Mouse (Mus musculus) frontal cortex, adult (tissue): ENCODE measurements around the gene Rpl11.
"Not testable (repeated sequence)": the region's sequence is repeated elsewhere in the genome, so short reads cannot be mapped to it uniquely, and the experiment has no call there.

Source experiments
- ATAC-seq: cut with Nextera tagmentation; 2 replicates; pipeline ENCODE4 v1.9.2; 2017; ENCODE audit warnings: mild to moderate bottlenecking, moderate library complexity, mixed read lengths; ENCODE audit not compliant: low TSS enrichment

Rpl11 gene

GRCm38 (mm10) chr4:136070592-136070991 is 17.4 kb upstream of the Rpl11 start:
- no peak for ATAC-seq

- ATAC-seq = peak; percentile 92
These were observed 16.7 kb upstream of the Rpl11 start for GRCm38 (mm10) chr4:136069954-136070353.

- no peak for ATAC-seq
These were observed 16.1 kb upstream of the Rpl11 start for GRCm38 (mm10) chr4:136069313-136069712.

GRCm38 (mm10) chr4:136063143-136063542 is 9.9 kb upstream of the Rpl11 start:
- no peak for ATAC-seq

GRCm38 (mm10) chr4:136059800-136060488 is 6.7 kb upstream of the Rpl11 start:
- ATAC-seq = not testable (repeated sequence)

DNA sequence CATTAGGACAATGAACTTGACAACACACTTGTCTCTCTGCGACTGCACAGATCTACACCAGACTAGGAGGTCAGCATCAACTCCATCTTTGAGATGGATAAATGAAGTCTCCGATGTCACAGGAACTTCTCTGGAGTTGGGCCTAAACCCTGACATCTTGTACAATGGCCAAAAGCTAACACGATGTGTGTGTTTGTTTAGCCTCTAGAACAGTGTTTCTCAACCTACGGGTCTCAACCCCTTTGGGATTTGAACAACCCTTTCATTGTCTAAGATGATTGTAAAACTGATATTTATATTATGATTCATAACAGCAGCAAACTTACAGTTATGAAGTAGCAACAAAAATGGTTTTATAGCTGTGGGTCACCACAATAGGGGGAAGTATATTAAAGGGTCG is 4.7 kb upstream of the Rpl11 start:
- ATAC-seq = no peak

- no peak for ATAC-seq
These were observed 2.8 kb upstream of the Rpl11 start for GRCm38 (mm10) chr4:136056030-136056429.

- ATAC-seq = no peak
These were observed 615 bp upstream of the Rpl11 start for GRCm38 (mm10) chr4:136053843-136054242.

GRCm38 (mm10) chr4:136052534-136053246 is 538 bp downstream of the Rpl11 start:
- peak; percentile 70 for ATAC-seq

DNA sequence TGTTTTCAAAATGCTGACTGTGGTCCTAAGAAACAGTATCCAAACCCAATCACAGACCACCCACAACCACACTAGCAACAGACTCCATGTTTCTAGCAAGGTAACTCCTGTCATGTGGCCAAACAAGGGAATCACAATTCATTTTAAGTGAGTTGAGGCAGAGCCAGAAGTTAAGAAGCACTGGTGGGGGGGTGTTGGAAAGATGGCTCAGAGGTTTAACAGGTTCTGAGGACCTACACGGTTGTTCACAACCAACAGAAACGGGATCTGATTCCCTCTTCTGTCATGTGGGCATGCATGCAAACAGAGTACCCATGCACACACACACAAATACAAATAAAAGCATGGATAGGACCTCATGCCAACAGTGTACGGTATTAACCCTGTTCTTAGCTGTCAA is 1.2 kb downstream of the Rpl11 start:
- no peak for ATAC-seq

- no peak for ATAC-seq
These were observed 3.0 kb downstream of the Rpl11 start for GRCm38 (mm10) chr4:136050226-136050625.

- no peak for ATAC-seq
These were observed 4.8 kb downstream of the Rpl11 start for GRCm38 (mm10) chr4:136048291-136049032.

- no peak for ATAC-seq
These were observed 5.6 kb downstream of the Rpl11 start for GRCm38 (mm10) chr4:136047626-136048025.

- no peak for ATAC-seq
These were observed 6.3 kb downstream of the Rpl11 start for GRCm38 (mm10) chr4:136046888-136047287.

DNA sequence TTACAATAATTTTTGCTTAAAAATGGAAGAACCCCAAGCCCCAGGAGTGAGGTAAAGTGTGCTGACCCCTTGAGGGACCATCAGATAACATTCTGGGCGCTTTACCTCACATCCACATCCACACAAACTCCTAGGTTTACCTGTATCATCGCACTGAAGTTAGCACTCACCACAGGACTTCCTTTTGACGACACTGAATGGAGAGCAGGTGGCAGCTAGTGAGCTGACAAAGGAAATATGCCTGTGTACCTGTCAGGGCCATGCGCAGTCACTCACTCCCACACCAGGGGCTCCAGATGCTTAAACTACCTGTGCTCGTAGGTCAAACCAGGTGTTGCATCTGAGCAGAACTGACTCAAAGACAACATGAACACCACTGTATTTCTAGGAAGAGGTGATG is 8.1 kb downstream of the Rpl11 start:
- no peak for ATAC-seq

DNA sequence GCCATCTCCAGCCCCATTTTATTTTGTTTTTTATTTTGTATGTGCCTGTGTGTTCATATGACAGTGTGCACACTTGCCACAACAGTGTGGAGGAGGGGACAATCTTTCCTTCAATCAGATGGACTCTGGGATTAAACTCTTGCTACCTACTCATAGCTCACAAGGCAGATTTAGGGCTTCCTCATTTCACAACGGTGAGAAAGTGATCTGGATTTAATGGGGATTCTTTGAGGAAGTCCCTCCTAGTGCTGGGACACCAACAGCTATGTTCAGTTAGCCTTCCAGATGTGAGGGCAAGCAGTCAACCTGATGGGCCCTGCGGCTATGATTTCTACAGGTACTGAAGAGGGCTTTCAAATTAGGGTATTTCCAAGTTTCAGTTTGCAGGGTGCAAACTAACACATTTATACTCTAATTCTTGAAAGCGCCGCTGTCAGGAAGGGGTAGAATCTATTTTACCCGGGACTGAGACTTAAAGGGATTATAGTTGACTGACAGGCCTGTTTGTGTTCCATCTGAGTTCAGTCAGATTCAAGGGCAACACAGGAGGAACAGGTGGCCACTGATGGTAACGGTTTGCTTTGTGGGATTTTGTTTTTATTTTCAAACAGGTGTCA is 9.3 kb downstream of the Rpl11 start:
- no peak for ATAC-seq

DNA sequence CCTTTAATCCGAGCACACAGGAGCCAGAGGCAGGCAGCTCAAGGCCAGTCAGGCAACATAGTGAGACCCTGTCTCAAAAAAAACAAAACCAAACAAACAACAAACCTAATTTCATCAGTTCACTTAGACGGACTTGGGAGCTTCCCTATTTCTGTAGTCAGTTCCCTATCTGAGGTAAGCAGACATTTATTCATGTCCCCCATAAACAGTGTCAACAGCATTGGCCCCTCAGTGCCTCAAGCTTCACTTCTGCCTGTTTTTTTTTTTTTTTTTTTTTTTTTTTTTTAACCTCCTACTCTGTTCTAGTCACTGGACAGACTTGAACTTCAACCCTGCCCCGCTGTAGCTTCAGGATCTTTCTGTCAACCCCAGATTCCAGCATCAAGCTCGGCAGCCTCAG is 18.1 kb downstream of the Rpl11 start:
- no peak for ATAC-seq

DNA sequence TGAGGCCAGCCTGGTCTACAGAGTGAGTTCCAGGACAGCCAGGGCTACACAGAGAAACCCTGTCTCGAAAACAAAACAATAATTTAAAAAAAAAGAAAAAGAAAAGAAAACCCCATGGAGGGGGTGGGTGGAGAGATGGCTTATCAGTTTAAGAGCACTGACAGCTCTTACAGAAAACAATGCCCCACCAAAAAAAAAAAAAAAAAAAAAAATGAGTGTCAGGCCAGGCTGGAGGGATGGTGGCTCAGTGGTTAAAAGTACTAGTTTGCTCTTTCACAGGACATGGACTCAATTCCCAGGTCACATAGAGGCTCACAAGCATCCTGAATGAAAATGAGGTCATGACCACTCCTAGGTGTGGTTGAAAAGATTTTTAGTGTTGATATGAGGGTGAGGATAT is 20.0 kb downstream of the Rpl11 start:
- ATAC-seq = no peak

DNA sequence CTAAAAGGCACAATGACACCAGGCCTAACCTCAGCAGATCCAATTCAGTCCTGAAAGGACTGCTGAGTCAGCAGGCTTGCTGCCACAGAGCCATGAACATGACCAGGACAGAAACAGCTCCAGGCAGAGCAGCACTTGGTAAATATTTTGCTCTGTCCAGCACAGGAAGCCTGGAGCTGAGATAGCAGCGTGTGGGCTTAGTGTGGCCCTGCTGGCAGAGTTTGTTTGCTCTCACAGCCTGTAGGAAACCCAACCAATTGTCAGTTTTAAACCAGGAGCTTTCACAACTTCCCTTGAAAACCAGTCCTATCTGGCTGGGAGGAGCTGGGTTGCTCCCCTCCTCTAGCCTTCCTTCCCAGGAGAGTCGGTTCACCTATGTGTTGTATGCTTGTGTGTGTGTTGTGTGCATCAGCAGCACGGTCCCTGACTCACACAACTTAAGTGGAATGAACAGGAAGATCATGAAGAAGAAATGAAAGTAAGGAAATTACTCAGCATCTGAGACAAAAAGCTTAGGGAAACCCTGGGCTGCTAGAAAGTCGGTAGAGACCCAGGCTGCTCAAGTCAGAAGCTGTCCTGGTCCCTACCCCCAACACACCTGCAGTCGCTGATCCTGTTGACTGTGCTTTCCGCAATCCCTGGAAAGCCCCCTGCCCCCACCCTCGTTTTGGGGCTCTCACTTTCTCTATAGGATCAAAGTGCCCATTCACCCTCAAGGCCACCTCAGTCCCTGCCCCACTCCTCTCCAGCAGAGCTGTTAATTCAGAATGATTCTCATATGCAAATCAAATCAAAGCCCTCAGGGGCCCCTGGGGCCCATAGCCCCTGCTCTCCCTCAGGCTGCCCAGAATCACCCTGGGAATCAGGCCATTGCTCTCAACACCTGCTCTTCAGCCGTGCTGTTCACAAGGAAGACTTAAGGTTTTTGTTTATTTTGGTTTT is 22.0 kb downstream of the Rpl11 start:
- ATAC-seq = no peak

- no peak for ATAC-seq
These were observed 24.5 kb downstream of the Rpl11 start for GRCm38 (mm10) chr4:136028689-136029088.

GRCm38 (mm10) chr4:136028132-136028564 is 25.1 kb downstream of the Rpl11 start:
- ATAC-seq = no peak
